Mouse (Mus musculus) ES-E14 (cell line): ENCODE data around the gene Actrt2. TPM values are rescaled to one million over a fixed set of nuclear protein-coding genes. Genes with fewer than 3 reads are reported as not detected.

Experiments used
- DNase-seq: peaks from one replicate; pipeline ENCODE4 v3.0.0-alpha.2; 2013; ENCODE audit warnings: low read depth, low spot score
- H3K27ac ChIP-seq: 2 replicates; pipeline ENCODE4 v1.5.1; 2012; ENCODE audit warnings: low read depth, mild to moderate bottlenecking, low read length, moderate library complexity, mixed read lengths; ENCODE audit not compliant: poor library complexity, insufficient read depth, severe bottlenecking
- H3K36me3 ChIP-seq: 2 replicates; pipeline ENCODE4 v1.6.1; 2012; ENCODE audit warnings: mild to moderate bottlenecking, low read length, moderate library complexity, mixed read lengths; ENCODE audit not compliant: control insufficient read depth, poor library complexity, insufficient read depth, severe bottlenecking
- H3K4me1 ChIP-seq, 2 experiments: fragments of 150-350 bp in 1 of 2; sonication (generic) in 1 of 2; 2 replicates each; pipeline ENCODE4 v1.6.1; 2012; ENCODE audit warnings: low read length in 2 of 2, mild to moderate bottlenecking in 1 of 2, mixed read lengths in 1 of 2; ENCODE audit not compliant: control insufficient read depth in 2 of 2, insufficient read depth in 2 of 2, poor library complexity in 1 of 2
- H3K4me3 ChIP-seq, 2 experiments: fragments of 150-350 bp in 1 of 2; sonication (generic) in 1 of 2; 2 replicates each; pipeline ENCODE4 v1.5.1; 2012; ENCODE audit warnings: low read length in 2 of 2, low read depth in 1 of 2, mild to moderate bottlenecking in 1 of 2, mixed read lengths in 1 of 2; ENCODE audit not compliant: insufficient read depth in 1 of 2, poor library complexity in 1 of 2, severe bottlenecking in 1 of 2
- H3K9ac ChIP-seq: 2 replicates; pipeline ENCODE4 v1.6.1; 2012; ENCODE audit warnings: low read depth, mild to moderate bottlenecking, low read length, mixed read lengths; ENCODE audit not compliant: poor library complexity, insufficient read depth, severe bottlenecking
- H3K9me3 ChIP-seq: fragments of 150-350 bp; sonication (generic); 2 replicates; pipeline ENCODE4 v1.6.1; 2012; ENCODE audit warnings: low read depth, mild to moderate bottlenecking, low read length; ENCODE audit not compliant: control insufficient read depth, insufficient read depth
- CHD2 ChIP-seq: IDR thresholded peaks from 2 replicates; pipeline ENCODE4 v1.6.1; 2014; ENCODE audit warnings: mild to moderate bottlenecking, low read depth, low read length, inconsistent platforms
- HCFC1 ChIP-seq: IDR thresholded peaks from 2 replicates; pipeline ENCODE4 v1.6.1; 2012; ENCODE audit warnings: low read length, inconsistent platforms, borderline replicate concordance; ENCODE audit not compliant: insufficient read depth
- MAFK ChIP-seq: IDR thresholded peaks from 2 replicates; pipeline ENCODE4 v1.6.1; 2014; ENCODE audit warnings: mild to moderate bottlenecking, low read depth, low read length, inconsistent platforms; ENCODE audit not compliant: insufficient read depth
- ZC3H11A ChIP-seq: IDR thresholded peaks from 2 replicates; pipeline ENCODE4 v1.6.1; 2012; ENCODE audit warnings: low read depth, mild to moderate bottlenecking, inconsistent platforms, low read length, borderline replicate concordance
- ZNF384 ChIP-seq: IDR thresholded peaks from 2 replicates; pipeline ENCODE4 v1.6.1; 2012; ENCODE audit warnings: low read depth, low read length, inconsistent platforms
- in situ Hi-C, 2 experiments: fragments of 600-800 bp; cut with MboI; formaldehyde crosslinking; loops; one replicate each; pipeline ENCODE4 v1.15.1; 2025; ENCODE audit warnings: low sequenced_read_pairs in 2 of 2, inconsistent platforms in 1 of 2; ENCODE audit not compliant: unreplicated experiment in 2 of 2
- total RNA-seq: library from RNA; depleted of rRNA; stranded (reverse); fragments of 300-350 nt; gene quantifications from 2 replicates; pipeline ENCODE4 v1.2.3, GENCODE M21; 2012

Gene Actrt2
- total RNA-seq, 1 experiment = not detected

DNA sequence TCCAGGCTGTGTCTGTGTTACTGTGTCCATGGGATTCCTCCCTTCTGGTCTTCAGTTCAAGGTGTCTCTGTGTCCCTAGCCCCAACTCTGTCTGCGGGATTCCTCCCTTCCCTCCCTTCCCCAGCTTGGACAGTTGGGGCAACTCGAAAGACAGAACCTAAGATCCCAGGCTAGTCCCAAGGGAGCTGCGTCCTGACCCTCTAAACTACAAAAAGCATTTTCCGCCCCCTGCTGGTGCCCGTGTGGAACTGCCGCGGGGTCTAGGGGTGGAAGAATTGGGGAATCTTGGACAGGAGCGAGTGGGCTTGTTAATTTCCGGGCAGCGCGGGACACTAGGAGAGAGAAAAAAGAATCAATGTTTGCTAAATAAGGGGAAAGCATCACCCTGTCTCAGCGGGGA, 6.9 kb upstream of the Actrt2 start:
- peak overlapping the region in 1 of 2 experiments; percentile 40; a peak in 2 of 4 replicates for H3K4me3 ChIP-seq
- no peaks in the 10 kb centered on the region for H3K9me3 ChIP-seq
- in situ Hi-C loops = no loop called here
- peak; percentile 86 for DNase-seq
- H3K36me3 ChIP-seq = no peaks in the 10 kb centered on the region
- no peak overlapping the region; the same call in 1 of the 2 replicates for H3K27ac ChIP-seq
- H3K4me1 ChIP-seq = peaks cover 3 to 24% of the 10 kb centered on the region in 2 experiments; a peak in 3 of 4 replicates
- H3K9ac ChIP-seq = peak overlapping the region; percentile 30; the same call in 1 of the 2 replicates
- TF ChIP-seq ZC3H11A (0 out of 2 replicates have a peak, but pooled peaks have one; percentile 29), HCFC1 (no peak)

GRCm38 (mm10) chr4:154673986-154674385, 6.3 kb upstream of the Actrt2 start:
- Histone ChIP-seq H3K4me3 (peak overlapping the region in 1 of 2 experiments; percentile 40; a peak in 2 of 4 replicates), H3K4me1 (peaks cover 3 to 20% of the 10 kb centered on the region in 2 experiments; a peak in 2 of 4 replicates), H3K9me3 (no peaks in the 10 kb centered on the region), H3K36me3 (no peaks in the 10 kb centered on the region), H3K9ac (no peak overlapping the region; the same call in 1 of the 2 replicates), H3K27ac (no peak overlapping the region; the same call in 1 of the 2 replicates)
- in situ Hi-C loops = no loop called here
- TF ChIP-seq CHD2 (no peak), HCFC1 (no peak), ZC3H11A (no peak), MAFK (no peak), ZNF384 (no peak)
- no peak for DNase-seq

DNA sequence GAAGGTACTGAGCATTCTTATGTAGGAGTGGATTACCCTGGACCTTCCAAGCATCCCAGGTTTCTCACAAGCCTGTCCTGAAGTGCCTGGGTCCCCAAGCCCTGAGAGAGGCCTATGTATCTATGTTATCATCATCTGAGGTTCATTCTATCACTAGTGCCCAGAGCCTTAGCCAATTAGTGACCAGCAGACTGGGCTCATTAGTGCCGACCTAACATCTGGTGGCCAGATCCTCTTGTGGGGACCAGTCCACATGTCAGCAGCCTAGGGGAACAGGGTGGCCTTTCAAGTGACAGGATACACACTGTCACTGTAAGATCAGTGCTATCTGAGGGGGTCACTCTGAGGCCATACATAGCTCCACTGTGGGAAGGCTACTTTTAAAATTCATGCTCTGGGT, 4.4 kb upstream of the Actrt2 start:
- Histone ChIP-seq H3K4me1 (peaks cover 3 to 19% of the 10 kb centered on the region in 2 experiments; a peak in 2 of 4 replicates), H3K9ac (no peak overlapping the region), H3K36me3 (no peaks in the 10 kb centered on the region), H3K9me3 (no peaks in the 10 kb centered on the region), H3K27ac (no peak overlapping the region), H3K4me3 (no peak overlapping the region)
- no peak for TF ChIP-seq HCFC1
- TF ChIP-seq MAFK = no peak
- no peak for TF ChIP-seq ZNF384
- TF ChIP-seq ZC3H11A = no peak
- no peak for TF ChIP-seq CHD2
- no peak for DNase-seq
- in situ Hi-C loops = no loop called here

DNA sequence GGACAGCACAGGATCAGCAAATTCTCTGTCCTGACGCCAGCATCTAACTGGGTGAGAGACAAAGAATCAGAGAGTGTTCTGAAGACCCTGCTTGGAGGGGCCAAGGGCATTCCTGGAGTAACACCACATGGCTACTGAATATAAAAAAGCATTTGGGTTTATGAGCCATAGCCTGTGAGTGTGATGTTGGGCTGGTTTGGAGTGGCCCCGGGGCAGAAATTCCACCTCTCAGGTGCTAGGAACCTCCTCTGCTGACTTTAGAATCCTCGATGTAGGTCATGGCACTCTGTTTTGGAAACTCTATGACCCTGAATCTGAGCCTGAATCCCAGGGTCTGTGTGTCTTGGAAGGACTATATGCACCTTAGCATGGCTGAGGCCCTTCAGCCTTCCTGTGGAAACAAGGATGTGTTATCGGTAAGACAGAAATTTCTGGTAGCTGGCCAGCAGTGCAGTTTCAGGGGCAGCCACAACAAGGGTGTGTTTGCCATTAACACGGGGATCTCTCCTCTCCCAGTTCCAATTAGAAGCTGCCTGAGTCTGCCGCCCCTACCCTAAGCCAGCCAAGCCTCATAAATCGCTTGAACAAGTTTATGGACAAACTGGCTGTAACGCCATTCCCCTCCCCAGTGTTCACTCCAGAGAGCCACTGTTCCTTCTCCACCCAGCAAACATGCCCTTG, 3.7 kb upstream of the Actrt2 start:
- Histone ChIP-seq H3K4me3 (no peak overlapping the region), H3K27ac (no peak overlapping the region), H3K4me1 (peaks cover 3 to 19% of the 10 kb centered on the region in 2 experiments; a peak in 2 of 4 replicates), H3K9me3 (no peaks in the 10 kb centered on the region), H3K9ac (no peak overlapping the region), H3K36me3 (no peaks in the 10 kb centered on the region)
- in situ Hi-C loops = no loop called here
- DNase-seq = no peak
- TF ChIP-seq ZC3H11A (no peak), MAFK (no peak), CHD2 (no peak)

DNA sequence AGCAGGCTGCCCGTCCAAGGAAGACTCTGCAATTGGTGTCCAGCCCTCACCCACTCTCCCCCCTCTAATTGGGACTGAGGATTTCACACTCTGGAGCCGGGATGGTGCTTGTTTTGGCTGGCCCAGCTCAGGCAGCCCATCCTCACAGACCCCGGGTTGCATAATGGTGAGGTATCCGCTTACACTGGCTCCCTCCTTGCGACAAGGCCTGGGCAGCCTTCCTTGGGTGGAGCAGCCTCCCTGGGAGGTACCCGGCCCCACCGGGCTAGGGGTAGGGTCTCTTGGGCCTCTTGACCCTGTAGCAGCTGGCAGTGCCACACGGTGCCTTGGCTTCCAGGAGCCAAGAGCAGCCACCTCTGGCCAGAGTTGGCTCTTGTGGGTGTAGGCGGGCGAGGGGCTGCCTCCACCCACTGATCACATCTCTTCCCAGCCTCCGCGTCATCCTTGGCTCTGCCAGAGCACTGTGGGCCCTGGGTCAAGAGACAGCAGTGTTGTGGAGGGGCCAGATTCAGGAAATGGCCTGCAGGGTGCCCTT, 4.9 kb downstream of the Actrt2 start:
- Histone ChIP-seq H3K36me3 (no peaks in the 10 kb centered on the region), H3K4me3 (no peak overlapping the region), H3K9ac (no peak overlapping the region), H3K9me3 (no peaks in the 10 kb centered on the region), H3K4me1 (peaks cover 0 to 5% of the 10 kb centered on the region in 2 experiments; a peak in 2 of 4 replicates), H3K27ac (no peak overlapping the region)
- in situ Hi-C loops = no loop called here
- TF ChIP-seq ZC3H11A (no peak), CHD2 (no peak), HCFC1 (no peak), MAFK (no peak), ZNF384 (no peak)
- no peak for DNase-seq
